Mouse (Mus musculus) neural tube, embryonic 11.5 days (tissue): ENCODE measurements at regions not wholly inside any gene's neighbourhood (a gene's known extent, or its start where the extent isn't known, plus 50 kb on each side); places are given as distances from the start of the nearest gene placed in this dataset.

Source experiments
- ATAC-seq: fragments of 200-750 bp; cut with Nextera tagmentation; 2 replicates; pipeline ENCODE4 v1.8.0; 2017; ENCODE audit warnings: moderate number of reproducible peaks, mild to moderate bottlenecking, moderate TSS enrichment, moderate library complexity; ENCODE audit not compliant: insufficient read depth, low FRiP score, low TSS enrichment
- DNase-seq: peaks from one replicate; pipeline ENCODE4 v3.0.0-alpha.2; 2015; ENCODE audit warnings: low spot score
- H3K27ac ChIP-seq: fragments of 300-500 bp; sonication (generic); 2 replicates; pipeline ENCODE4 v1.5.1; 2014; ENCODE audit warnings: low read depth, mild to moderate bottlenecking, low read length
- H3K27me3 ChIP-seq: fragments of 300-500 bp; sonication (generic); 2 replicates; pipeline ENCODE4 v1.6.1; 2014; ENCODE audit warnings: mild to moderate bottlenecking, low read length, mixed read lengths; ENCODE audit not compliant: control insufficient read depth, insufficient read depth
- H3K36me3 ChIP-seq: fragments of 300-500 bp; sonication (generic); 2 replicates; pipeline ENCODE4 v1.6.1; 2014; ENCODE audit warnings: mild to moderate bottlenecking, low read length, moderate library complexity, mixed read lengths; ENCODE audit not compliant: control insufficient read depth, insufficient read depth
- H3K4me1 ChIP-seq: fragments of 300-500 bp; sonication (generic); 2 replicates; pipeline ENCODE4 v1.6.1; 2014; ENCODE audit warnings: low read length, mixed read lengths; ENCODE audit not compliant: control insufficient read depth, insufficient read depth
- H3K4me2 ChIP-seq: fragments of 300-500 bp; sonication (generic); 2 replicates; pipeline ENCODE4 v1.6.1; 2014; ENCODE audit warnings: low read depth, mild to moderate bottlenecking, moderate library complexity
- H3K4me3 ChIP-seq: fragments of 300-500 bp; sonication (generic); 2 replicates; pipeline ENCODE4 v1.5.1; 2014; ENCODE audit warnings: low read depth, low read length
- H3K9ac ChIP-seq: fragments of 300-500 bp; sonication (generic); 2 replicates; pipeline ENCODE4 v1.6.1; 2014; ENCODE audit warnings: mild to moderate bottlenecking, low read length
- H3K9me3 ChIP-seq: fragments of 300-500 bp; sonication (generic); 2 replicates; pipeline ENCODE4 v1.6.1; 2016; ENCODE audit warnings: low read length; ENCODE audit not compliant: control insufficient read depth
- WGBS: fragments of 180-500 bp; shearing (Covaris S2); extraction: QIAGEN DNeasy Blood & Tissue Kit; methylation state at CpG from one replicate; pipeline ENCODE4 v1.1.7; 2014; 5-methylcytosine and 5-hydroxymethylcytosine counted together

DNA sequence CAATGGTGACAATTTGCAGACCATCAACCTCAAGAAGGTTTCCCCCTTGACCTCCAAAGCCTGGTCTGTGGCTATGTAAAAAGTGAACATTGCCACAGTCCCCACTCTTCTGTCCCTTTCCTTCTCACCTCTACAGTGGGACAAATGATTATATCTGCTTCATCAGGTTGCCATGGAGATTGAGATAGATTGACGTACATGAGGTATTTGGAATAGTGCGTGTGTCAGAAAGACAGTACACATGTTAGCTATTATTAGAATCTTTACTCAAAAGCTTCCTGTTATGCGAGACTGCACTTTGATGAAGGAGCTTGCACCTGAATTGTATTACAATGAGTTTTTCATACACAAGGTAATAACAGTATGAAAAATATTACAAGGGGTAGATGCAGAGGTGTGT, 95.7 kb upstream of the Kcnh8 start:
- H3K9me3 ChIP-seq: no peaks in the 10 kb centered on the region
- no peak for ATAC-seq
- WGBS: 89% methylated on average over 3 of the region's 3 CpGs
- H3K4me1 ChIP-seq: no peaks in the 10 kb centered on the region
- no peak overlapping the region for H3K9ac ChIP-seq
- H3K36me3 ChIP-seq: no peaks in the 10 kb centered on the region
- H3K27ac ChIP-seq: no peak overlapping the region
- H3K4me3 ChIP-seq: no peak overlapping the region
- DNase-seq: no peak
- no peaks in the 10 kb centered on the region for H3K27me3 ChIP-seq
- no peak overlapping the region for H3K4me2 ChIP-seq

DNA sequence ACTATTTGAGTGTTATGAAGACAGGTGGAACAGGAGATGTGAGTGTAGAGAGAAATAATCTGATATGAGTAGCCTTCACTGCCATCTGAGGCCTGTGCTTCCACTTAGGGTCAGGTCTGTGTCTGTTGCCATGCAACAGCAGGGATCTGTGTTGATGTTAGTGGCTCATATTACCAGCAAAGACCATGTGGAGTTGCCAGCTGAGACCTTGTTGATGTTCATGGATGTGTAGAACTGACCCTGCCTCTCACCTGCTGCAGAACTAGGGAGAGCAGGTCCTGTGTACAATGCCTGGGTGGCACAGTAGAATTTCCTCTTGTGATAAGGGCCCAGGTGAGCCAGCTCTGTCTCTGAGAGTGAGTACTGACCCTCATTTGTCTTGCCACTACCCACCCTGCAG, 72.2 kb upstream of the Kcnh8 start:
- Histone ChIP-seq H3K9ac (no peak overlapping the region), H3K4me3 (no peak overlapping the region), H3K4me2 (no peak overlapping the region), H3K27me3 (no peaks in the 10 kb centered on the region), H3K9me3 (no peaks in the 10 kb centered on the region), H3K36me3 (no peaks in the 10 kb centered on the region), H3K4me1 (no peaks in the 10 kb centered on the region), H3K27ac (no peak overlapping the region)
- DNase-seq: no peak
- ATAC-seq: no peak
